In genomic region chrX:152171041-152172026, GRCm38 (mm10) we compare ENCODE assay signal across 9 mouse cellular contexts. TPM values are rescaled to one million over a fixed set of nuclear protein-coding genes. Genes with fewer than 3 reads are reported as not detected.
A peak's percentile ranks its signal among the peaks of the same experiment; 100 is the strongest.
DNase-seq lines count a peak whose midpoint lies in the region; ATAC-seq and TF ChIP-seq lines count a peak whose summit lies in the region.
"Had no signal": no experiment of that assay in that cellular context is flagged by ENCODE, and none has a peak within 500 bp of the region (broad histone marks: within the 10 kb centered on the region; RNA-seq: fewer than 3 reads in every experiment).

No protein-coding gene starts in this region.

- H3K9ac ChIP-seq in stomach, embryonic 14.5 days (replicated peaks; ENCODE audit: low read depth, low read length) = no peak overlapping the region
- H3K9ac ChIP-seq in stomach, postnatal 0 days (ENCODE audit: low read length) = no peak overlapping the region
- H3K9ac ChIP-seq in heart, embryonic 13.5 days = no peak overlapping the region
- H3K9ac ChIP-seq in neural tube, embryonic 13.5 days = no peak overlapping the region
- H3K9ac ChIP-seq: limb, embryonic 12.5 days had no signal

- peak; percentile 63 for DNase-seq in adrenal gland, adult 2 months
- no peak for DNase-seq in adrenal gland, adult 18-20 months (ENCODE audit: low spot score in 2 of 2)
- DNase-seq in stomach, postnatal 0 days (ENCODE audit: low spot score) = no peak
- peak; percentile 13 for DNase-seq in left cerebral cortex, postnatal 4 days
- no peak for DNase-seq in thymus, postnatal 10 days (ENCODE audit: low spot score in 2 of 2)

- H3K4me3 ChIP-seq in stomach, embryonic 14.5 days (ENCODE audit: low read depth, low read length) = no peak overlapping the region
- no peak overlapping the region for H3K4me3 ChIP-seq in stomach, postnatal 0 days (ENCODE audit: low read depth, low read length)
- no peak overlapping the region for H3K4me3 ChIP-seq in heart, embryonic 13.5 days
- no peak overlapping the region for H3K4me3 ChIP-seq in neural tube, embryonic 13.5 days
- H3K4me3 ChIP-seq: limb, embryonic 12.5 days had no signal

- no peaks in the 10 kb centered on the region for H3K4me1 ChIP-seq in stomach, embryonic 14.5 days (ENCODE audit: control insufficient read depth, insufficient read depth, low read length)
- no peaks in the 10 kb centered on the region for H3K4me1 ChIP-seq in stomach, postnatal 0 days (replicated peaks; ENCODE audit: control insufficient read depth, insufficient read depth)
- peaks cover 50% of the 10 kb centered on the region for H3K4me1 ChIP-seq in heart, embryonic 13.5 days
- H3K4me1 ChIP-seq in neural tube, embryonic 13.5 days (replicated peaks) = peaks cover 19% of the 10 kb centered on the region

- ATAC-seq in stomach, embryonic 14.5 days (ENCODE audit: insufficient number of reproducible peaks, insufficient read depth, low FRiP score, low read depth) = peak; percentile 37; the same call in 1 of the 2 replicates
- no peak for ATAC-seq in stomach, postnatal 0 days (ENCODE audit: low FRiP score, low TSS enrichment)
- peak; percentile 39; the same call in 1 of the 2 replicates for ATAC-seq in heart, embryonic 13.5 days (ENCODE audit: extremely low read depth, insufficient number of reproducible peaks, low FRiP score, low TSS enrichment)
- peak; percentile 83 for ATAC-seq in neural tube, embryonic 13.5 days (ENCODE audit: low read depth)

- TF ChIP-seq EP300 in stomach, postnatal 0 days (optimal IDR thresholded peaks at IDR 0.05) = no peak

- WGBS in stomach, embryonic 14.5 days = 57% methylated on average over 6 of the region's 6 CpGs
- WGBS in stomach, postnatal 0 days = 71% methylated on average over 6 of the region's 6 CpGs
- 62% methylated on average over 6 of the region's 6 CpGs for WGBS in heart, embryonic 13.5 days
- WGBS in neural tube, embryonic 13.5 days = 65% methylated on average over 6 of the region's 6 CpGs

- H3K9me3 ChIP-seq in stomach, embryonic 14.5 days (ENCODE audit: control insufficient read depth, low read depth, low read length) = no peaks in the 10 kb centered on the region
- H3K9me3 ChIP-seq in stomach, postnatal 0 days (ENCODE audit: control insufficient read depth, low read length) = no peaks in the 10 kb centered on the region
- no peaks in the 10 kb centered on the region for H3K9me3 ChIP-seq in heart, embryonic 13.5 days
- H3K9me3 ChIP-seq in neural tube, embryonic 13.5 days = no peaks in the 10 kb centered on the region
- H3K9me3 ChIP-seq: limb, embryonic 12.5 days had no signal

- intact Hi-C loops in left cerebral cortex, postnatal 4 days (cut with DNase I) = no loop called here

- H3K36me3 ChIP-seq in stomach, embryonic 14.5 days (ENCODE audit: control insufficient read depth, insufficient read depth, low read length) = no peaks in the 10 kb centered on the region
- H3K36me3 ChIP-seq in stomach, postnatal 0 days (ENCODE audit: control insufficient read depth, insufficient read depth, low read length) = no peaks in the 10 kb centered on the region
- no peaks in the 10 kb centered on the region for H3K36me3 ChIP-seq in heart, embryonic 13.5 days
- H3K36me3 ChIP-seq in neural tube, embryonic 13.5 days = no peaks in the 10 kb centered on the region
- H3K36me3 ChIP-seq: limb, embryonic 12.5 days had no signal

- TF ChIP-seq CTCF in stomach, postnatal 0 days (IDR thresholded peaks at IDR 0.05; ENCODE audit: low read depth) = no peak

- no peak overlapping the region for H3K4me2 ChIP-seq in stomach, embryonic 14.5 days (replicated peaks; ENCODE audit: low read depth, low read length)
- no peak overlapping the region for H3K4me2 ChIP-seq in stomach, postnatal 0 days (replicated peaks; ENCODE audit: low read depth)
- H3K4me2 ChIP-seq in heart, embryonic 13.5 days = no peak overlapping the region
- H3K4me2 ChIP-seq in neural tube, embryonic 13.5 days = no peak overlapping the region
- H3K4me2 ChIP-seq: limb, embryonic 12.5 days had no signal

- no peak overlapping the region for H3K27ac ChIP-seq in stomach, embryonic 14.5 days (ENCODE audit: low read length)
- H3K27ac ChIP-seq in stomach, postnatal 0 days (replicated peaks) = no peak overlapping the region
- peak overlapping the region; percentile 84 for H3K27ac ChIP-seq in heart, embryonic 13.5 days (replicated peaks)
- H3K27ac ChIP-seq in neural tube, embryonic 13.5 days (replicated peaks) = 0 out of 2 replicates have a peak overlapping the region, but pooled peaks have one; percentile 5
- H3K27ac ChIP-seq: limb, embryonic 12.5 days had no signal

- 0 out of 2 replicates have a peak, but pooled peaks cover 2% of the 10 kb centered on the region for H3K27me3 ChIP-seq in stomach, embryonic 14.5 days (ENCODE audit: control insufficient read depth, insufficient read depth, low read length)
- H3K27me3 ChIP-seq in stomach, postnatal 0 days (ENCODE audit: control insufficient read depth, insufficient read depth, low read length) = no peaks in the 10 kb centered on the region
- H3K27me3 ChIP-seq in heart, embryonic 13.5 days (replicated peaks) = peaks cover 81% of the 10 kb centered on the region
- peaks cover 92% of the 10 kb centered on the region for H3K27me3 ChIP-seq in neural tube, embryonic 13.5 days

RNA-seq across cellular contexts. Expression of gene Iqsec2, which starts 27.3 kb away (rescaled TPM):
- 10 to 100 TPM; 30.4 to 36.2 TPM for total RNA-seq in adrenal gland, adult 2 months (2021)
- polyA plus RNA-seq in adrenal gland, adult 2 months (2012; rRNA removed) = 30.1 and 36.7 TPM in 2 replicates
- total RNA-seq in adrenal gland, adult 18-20 months (2021) = 10 to 100 TPM; 28.8 to 37.8 TPM
- 4.4 and 4.8 TPM in 2 replicates for polyA plus RNA-seq in stomach, embryonic 14.5 days (2014; fragmentation: Nextera tagmentation; extraction: Ambion mirVana)
- 3.6 TPM in 2 replicates for polyA plus RNA-seq in stomach, postnatal 0 days (2015; fragmentation: Nextera tagmentation; extraction: Ambion mirVana)
- polyA plus RNA-seq in heart, embryonic 13.5 days (2015; fragmentation: Nextera tagmentation; extraction: Ambion mirVana) = 31.3 and 34.1 TPM in 2 replicates
- 10 to 100 TPM; 50.3 to 56.7 TPM for total RNA-seq in left cerebral cortex, postnatal 4 days (2021)
- polyA plus RNA-seq in neural tube, embryonic 13.5 days (2015; fragmentation: Nextera tagmentation; extraction: Ambion mirVana) = 4.7 and 7.4 TPM in 2 replicates

Comparison
In these comparisons a context has a peak if more than half of its experiments do, and no peak if none do; other contexts are left out.
1. DNase-seq: peak in adrenal gland, adult 2 months (single experiment) and left cerebral cortex, postnatal 4 days (single experiment); none in adrenal gland, adult 18-20 months (0 of 2), stomach, postnatal 0 days (single experiment) and thymus, postnatal 10 days (0 of 2).
2. H3K27ac ChIP-seq: peak in heart, embryonic 13.5 days (single experiment) and neural tube, embryonic 13.5 days (single experiment); none in stomach, embryonic 14.5 days (single experiment) and stomach, postnatal 0 days (single experiment).